Mouse (Mus musculus) gastrocnemius, postnatal 36 days (tissue): Measurements from ENCODE around the gene Sult1a1. TPM values are rescaled to one million over a fixed set of nuclear protein-coding genes. Genes with fewer than 3 reads are reported as not detected.
"Not testable (repeated sequence)": the region's sequence is repeated elsewhere in the genome, so short reads cannot be mapped to it uniquely, and the experiment has no call there.

Experiments used
- DNase-seq, 2 experiments: peaks; one replicate each; pipeline ENCODE4 v3.0.0; 2022
- intact Hi-C: fragments of 180-260 bp; cut with DNase I; formaldehyde crosslinking; loops from one replicate; pipeline ENCODE4 v1.15.1; 2025
- total RNA-seq, 2 experiments: library from RNA; stranded (reverse); gene quantifications; 2 replicates each; pipeline ENCODE4 v1.2.3; 2021

Gene Sult1a1
- total RNA-seq, 2 experiments from 2014 or later: 15.7 to 21.0 TPM

DNA sequence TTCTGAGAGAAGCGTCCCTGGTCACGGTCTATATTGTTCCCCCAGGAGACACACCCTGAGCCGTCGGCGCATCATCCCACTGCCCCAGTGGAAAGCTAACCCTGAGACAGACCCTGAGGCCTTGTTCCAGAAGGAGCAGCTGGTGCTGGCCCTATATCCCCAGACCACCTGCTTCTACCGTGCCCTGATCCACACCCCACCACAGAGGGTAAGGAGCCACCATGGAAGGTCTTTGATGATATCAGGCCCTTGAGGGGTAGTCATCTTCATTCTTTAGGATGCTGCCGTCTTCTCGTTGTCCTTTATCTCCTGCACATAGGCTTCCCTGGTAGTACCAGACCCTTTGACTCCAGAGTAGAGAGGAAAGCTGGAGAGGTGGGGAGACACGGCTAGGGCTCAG, 4.1 kb downstream of the Sult1a1 start:
- DNase-seq: no peak
- intact Hi-C loops: no loop called here

DNA sequence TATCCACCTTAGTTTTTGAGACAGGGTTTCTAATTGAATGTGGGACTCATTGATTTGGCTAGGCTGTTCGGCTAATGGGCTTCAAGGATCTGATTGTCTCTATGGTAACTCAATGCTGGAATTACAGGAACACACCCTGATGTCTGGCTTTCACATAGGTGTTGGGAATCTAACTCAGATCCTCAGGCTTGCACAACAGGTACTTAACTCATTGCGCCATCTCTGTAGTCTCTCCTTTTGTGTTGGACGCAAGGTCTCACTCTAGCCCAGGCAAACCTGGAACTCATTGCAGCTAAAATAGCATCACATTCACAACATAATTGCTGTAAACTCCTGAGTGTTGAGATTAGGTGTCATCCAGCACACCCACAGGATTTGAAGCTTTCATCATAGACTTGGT, 6.1 kb downstream of the Sult1a1 start:
- no peak for DNase-seq
- intact Hi-C loops: no loop called here

- intact Hi-C loops: no loop called here
- no peak for DNase-seq
Measured at GRCm38 (mm10) chr7:126668452-126668851, 7.8 kb downstream of the Sult1a1 start.

DNA sequence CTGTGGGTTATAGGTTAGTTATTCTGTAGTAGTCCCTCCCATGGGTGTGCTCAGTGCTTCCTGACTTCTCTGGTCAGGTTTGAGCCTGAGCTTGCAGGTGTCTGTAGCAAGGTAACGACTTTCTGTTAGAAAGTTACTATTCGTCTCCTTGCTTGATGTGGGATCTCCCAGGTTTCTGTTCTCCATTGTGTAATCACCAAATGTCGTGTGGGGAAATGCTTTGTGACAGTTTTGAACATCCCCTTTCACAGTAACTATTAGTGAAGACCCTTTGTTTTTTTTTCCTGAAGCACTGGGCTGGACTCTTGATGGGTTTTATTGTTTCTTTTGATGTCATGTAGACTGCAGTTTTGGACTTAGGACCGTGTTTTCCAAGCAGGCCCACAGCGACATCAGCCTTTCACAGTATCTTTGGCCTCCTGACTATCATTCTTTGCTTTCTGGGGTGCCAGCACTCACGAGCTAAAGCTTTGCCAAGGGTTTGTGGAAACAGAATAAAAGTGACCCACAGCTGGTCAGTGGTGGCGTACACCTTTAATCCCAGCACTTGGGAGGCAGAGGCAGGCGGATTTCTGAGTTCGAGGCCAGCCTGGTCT, 8.6 kb downstream of the Sult1a1 start:
- intact Hi-C loops: no loop called here
- DNase-seq: no peak

DNA sequence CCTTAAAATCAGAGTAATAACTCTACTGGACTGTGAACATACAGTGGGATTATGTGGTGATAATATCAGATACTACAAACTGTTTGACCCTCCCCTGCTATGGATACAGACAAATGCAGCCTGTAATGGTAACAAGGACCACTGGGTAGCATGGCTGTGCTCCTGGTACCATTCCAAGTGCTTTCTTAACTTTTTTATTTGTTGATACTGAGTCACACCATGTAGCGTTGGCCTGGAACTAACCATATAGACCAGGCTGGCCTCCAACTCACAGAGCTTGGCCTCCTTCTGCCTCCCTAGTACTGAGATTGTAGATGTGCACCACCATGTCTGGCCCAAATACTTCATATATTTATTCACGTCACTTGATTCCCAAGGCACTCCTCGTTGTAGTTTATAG, 11.0 kb downstream of the Sult1a1 start:
- no peak for DNase-seq
- intact Hi-C loops: no loop called here

- no peak for DNase-seq
- intact Hi-C loops: no loop called here
Measured at GRCm38 (mm10) chr7:126663646-126664045, 12.6 kb downstream of the Sult1a1 start.

DNA sequence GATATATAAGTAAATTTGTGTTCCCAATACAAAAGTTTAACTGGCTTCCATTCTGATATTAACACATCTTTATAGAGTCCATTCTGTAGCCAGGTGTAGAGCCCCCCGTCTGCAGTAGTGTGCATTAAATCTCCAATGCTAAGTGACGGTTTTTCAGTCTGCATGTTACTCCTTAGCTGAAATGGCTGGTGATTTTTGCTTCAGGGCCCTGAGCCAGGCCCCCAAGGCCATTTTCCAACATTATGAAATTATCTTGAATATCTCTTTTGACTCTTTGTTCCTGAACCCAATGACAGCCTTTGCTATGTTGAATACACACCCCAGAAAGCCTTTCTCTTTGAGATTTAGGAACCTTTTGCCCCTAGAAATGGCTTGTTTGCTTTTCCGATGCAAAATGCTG, 16.5 kb downstream of the Sult1a1 start:
- intact Hi-C loops: no loop called here
- DNase-seq: no peak

GRCm38 (mm10) chr7:126657522-126657921, 18.7 kb downstream of the Sult1a1 start:
- DNase-seq: no peak
- intact Hi-C loops: no loop called here

- no peak for DNase-seq
- intact Hi-C loops: no loop called here
Measured at GRCm38 (mm10) chr7:126655695-126656094, 20.5 kb downstream of the Sult1a1 start.

DNA sequence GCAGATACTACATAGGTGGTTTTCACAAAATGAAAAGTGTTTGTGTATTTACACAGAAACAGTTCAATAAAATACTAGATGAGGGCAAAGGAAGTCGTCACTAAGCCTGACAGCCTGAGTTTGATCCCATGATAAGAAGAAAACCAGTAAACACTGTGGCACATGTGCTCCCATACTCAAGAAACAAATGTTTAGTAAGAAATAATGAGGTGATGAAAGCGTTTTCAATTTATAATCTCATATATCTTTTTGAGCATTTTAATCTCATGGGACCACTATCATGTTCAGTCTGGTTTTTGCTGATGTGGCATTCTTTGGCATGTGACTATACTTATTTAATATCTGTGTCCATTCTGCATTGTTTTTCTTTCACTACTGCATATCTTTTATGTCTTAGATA, 22.2 kb downstream of the Sult1a1 start:
- intact Hi-C loops: no loop called here
- DNase-seq: no peak

DNA sequence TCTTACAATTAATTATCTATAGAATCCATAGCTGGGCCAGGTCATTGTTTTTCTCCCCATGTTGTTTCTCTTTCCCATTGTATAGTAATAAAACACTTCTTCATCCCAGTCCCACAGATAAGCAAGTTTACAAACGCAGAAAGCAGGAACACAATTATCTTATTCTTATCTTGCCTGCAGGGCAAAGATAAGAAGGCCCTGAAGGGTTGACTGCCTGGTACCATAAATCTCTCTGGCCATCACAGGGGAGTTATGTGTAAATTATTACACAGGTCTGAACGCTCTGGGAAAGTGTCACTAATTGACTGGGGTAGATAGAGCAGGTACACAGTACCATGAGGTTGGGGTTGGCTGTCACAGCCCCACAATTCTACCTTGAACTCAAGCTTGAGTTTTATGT, 25.4 kb downstream of the Sult1a1 start:
- intact Hi-C loops: no loop called here

DNA sequence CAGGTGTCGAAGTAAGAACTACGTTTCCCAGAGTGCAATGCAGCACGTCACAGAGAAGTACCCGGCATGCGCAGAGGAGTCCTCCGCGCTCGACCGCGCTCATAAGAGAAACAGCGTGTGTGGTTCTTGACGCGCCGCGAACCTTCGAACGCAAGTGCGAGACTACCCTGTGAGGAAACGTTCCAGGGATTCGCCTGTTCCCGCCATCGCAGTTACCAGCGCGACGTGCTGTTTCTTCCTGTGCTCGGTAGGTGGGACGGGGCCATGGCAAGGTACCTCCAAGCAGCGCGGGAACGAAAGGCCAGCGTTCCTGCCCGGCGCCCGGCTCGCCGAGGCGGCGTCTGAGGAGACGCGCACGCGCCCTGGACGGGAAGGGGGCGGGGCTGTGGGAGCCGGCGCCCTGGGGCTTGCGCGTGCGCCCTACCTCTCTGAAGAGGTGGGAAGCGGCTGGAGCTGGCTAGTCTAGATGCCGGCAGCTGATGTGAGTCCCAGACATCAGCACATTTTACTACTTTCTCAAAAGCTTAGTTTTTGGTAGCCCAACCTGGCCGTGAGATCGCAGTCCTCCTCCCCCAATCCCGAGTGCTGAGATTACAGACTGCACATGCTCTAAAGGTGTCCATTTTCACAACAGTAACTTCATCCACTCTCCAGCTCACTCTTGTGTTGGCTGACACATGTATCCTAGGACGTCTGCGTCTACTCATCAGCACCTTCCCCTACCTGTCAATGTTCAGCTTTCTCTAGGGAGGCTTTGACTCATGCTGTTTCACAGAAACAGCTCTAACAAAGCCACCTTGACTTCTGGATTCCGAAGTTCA, 26.8 kb downstream of the Sult1a1 start, which contains the start of gene Sgf29:
Sgf29 (plus strand) TSS at position 79 of the 821 bp plus-strand sequence.
- DNase-seq: peak; percentile 91
- intact Hi-C loops: no loop called here

More for the DNA sequence above, 25.4 kb downstream of the Sult1a1 start:
- DNase-seq: no peak

GRCm38 (mm10) chr7:126648486-126648885, 27.7 kb downstream of the Sult1a1 start:
- intact Hi-C loops: no loop called here

GRCm38 (mm10) chr7:126645708-126646107, 30.5 kb downstream of the Sult1a1 start:
- intact Hi-C loops: no loop called here
- DNase-seq: no peak

More at GRCm38 (mm10) chr7:126648486-126648885, 27.7 kb downstream of the Sult1a1 start:
- DNase-seq: no peak

GRCm38 (mm10) chr7:126644914-126645313, 31.3 kb downstream of the Sult1a1 start:
- intact Hi-C loops: no loop called here
- DNase-seq: no peak

- no peak for DNase-seq
- intact Hi-C loops: no loop called here
Measured at GRCm38 (mm10) chr7:126644345-126644744, 31.9 kb downstream of the Sult1a1 start.

DNA sequence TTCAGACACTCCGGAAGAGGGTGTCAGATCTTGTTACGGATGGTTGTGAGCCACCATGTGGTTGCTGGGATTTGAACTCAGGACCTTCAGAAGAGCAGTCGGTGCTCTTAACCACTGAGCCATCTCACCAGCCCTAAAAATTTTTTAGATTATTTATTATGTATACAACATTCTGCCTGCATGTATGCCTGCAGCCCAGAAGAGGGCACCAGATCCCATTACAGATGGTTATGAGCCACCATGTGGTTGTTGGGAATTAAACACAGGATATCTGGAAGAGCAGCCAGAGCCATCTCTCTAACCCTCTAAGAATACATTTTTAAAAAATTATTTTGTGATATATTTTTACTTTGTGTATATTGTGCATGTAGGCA, 33.0 kb downstream of the Sult1a1 start:
- intact Hi-C loops, DNase-seq: not testable (repeated sequence)

DNA sequence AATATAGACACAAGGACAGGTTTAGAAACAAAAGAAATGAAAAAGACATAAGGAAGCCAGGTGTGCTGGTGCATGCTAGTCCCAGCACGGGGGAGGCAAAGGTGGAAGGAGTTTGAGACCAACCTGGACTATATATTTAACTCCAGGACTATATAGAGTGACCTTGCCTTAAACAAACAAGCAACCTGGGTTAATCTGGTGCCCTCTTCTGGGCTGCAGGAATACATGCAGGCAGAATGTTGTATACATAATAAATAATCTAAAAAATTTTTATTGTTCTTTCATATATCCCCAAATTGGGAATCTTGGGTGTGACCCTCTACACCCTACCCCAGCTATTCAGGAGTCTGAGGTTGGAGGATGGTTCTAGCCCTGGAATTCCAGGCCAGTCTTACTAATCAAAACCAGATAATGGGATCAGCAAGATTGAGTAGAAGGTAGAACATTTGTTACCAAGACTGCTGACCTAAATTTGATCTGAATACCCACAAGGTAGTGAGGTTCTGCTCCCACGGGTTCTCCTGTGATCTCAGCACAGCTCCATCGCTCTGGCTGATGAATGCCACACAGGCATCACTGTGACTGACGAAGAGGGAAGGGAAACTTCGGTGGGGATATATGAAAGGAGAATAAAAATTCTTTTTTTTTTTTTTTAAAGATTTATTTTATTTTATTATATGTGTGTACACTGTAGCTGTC, 33.5 kb downstream of the Sult1a1 start:
- no peak for DNase-seq
- intact Hi-C loops: no loop called here

DNA sequence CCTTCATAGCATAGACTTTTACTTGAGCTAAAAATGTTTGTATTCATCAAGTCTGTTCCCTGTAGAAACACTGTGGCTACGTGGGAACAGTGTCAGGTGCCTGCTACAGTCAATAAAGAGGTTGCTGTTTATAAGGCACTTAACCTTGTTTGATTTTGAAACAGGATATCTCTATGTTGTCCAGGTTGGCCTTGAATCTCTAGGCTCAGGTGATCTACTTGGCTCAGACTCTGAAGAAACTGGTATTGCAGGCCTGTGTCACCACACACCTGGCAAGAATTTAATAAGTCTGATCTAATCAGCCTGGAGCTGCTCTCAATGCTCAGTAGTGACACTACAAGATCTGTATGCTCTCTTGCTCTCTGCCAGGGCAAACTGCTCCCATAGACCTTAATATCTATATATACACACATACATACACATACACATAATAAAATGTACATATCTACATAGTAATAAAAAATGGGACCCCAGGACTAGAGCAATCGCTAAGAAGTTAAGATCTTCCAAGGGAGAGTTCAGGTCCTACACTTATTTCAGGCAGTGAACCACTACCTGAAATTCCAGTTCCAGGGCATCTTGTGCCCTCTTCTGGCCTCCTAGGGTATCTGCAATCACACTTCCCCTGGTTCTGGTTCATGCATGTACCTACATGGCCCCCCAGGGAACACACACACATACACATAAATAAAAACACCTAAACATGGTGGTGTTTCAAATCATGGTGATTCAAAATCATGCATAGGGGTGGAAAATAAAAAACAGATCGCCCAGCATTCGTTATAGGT, 39.3 kb downstream of the Sult1a1 start:
- no peak for DNase-seq
- intact Hi-C loops: loop anchor here (2.0 kb wide), 1 partner anchor 50 kb away; no protein-coding TSS in a partner anchor

GRCm38 (mm10) chr7:126635375-126635774, 40.9 kb downstream of the Sult1a1 start:
- intact Hi-C loops: no loop called here
- no peak for DNase-seq

GRCm38 (mm10) chr7:126632478-126632877, 43.8 kb downstream of the Sult1a1 start:
- intact Hi-C loops: no loop called here

More at GRCm38 (mm10) chr7:126632478-126632877, 43.8 kb downstream of the Sult1a1 start:
- no peak for DNase-seq
